Mouse (Mus musculus) midbrain, embryonic 11.5 days (tissue): ENCODE results near the gene Morc1. TPM values are rescaled to one million over a fixed set of nuclear protein-coding genes. Genes with fewer than 3 reads are reported as not detected.
A peak's percentile ranks its signal among the peaks of the same experiment; 100 is the strongest.

ENCODE experiments used
- ATAC-seq: fragments of 200-750 bp; cut with Nextera tagmentation; 2 replicates; pipeline ENCODE4 v1.8.0; 2017; ENCODE audit warnings: moderate TSS enrichment, moderate library complexity; ENCODE audit not compliant: low FRiP score
- DNase-seq: peaks from one replicate; pipeline ENCODE4 v3.0.0; 2015; ENCODE audit warnings: low spot score; ENCODE audit errors: missing footprints
- H3K27ac ChIP-seq: fragments of 300-500 bp; sonication (generic); 2 replicates; pipeline ENCODE4 v1.5.1; 2014; ENCODE audit warnings: low read depth, low read length
- H3K27me3 ChIP-seq: fragments of 300-500 bp; sonication (generic); 2 replicates; pipeline ENCODE4 v1.6.1; 2014; ENCODE audit warnings: mild to moderate bottlenecking, low read length, moderate library complexity, mixed read lengths; ENCODE audit not compliant: control insufficient read depth, insufficient read depth
- H3K36me3 ChIP-seq: fragments of 300-500 bp; sonication (generic); 2 replicates; pipeline ENCODE4 v1.6.1; 2014; ENCODE audit warnings: mild to moderate bottlenecking, low read length, moderate library complexity, mixed read lengths; ENCODE audit not compliant: control insufficient read depth, insufficient read depth
- H3K4me1 ChIP-seq: fragments of 300-500 bp; sonication (generic); 2 replicates; pipeline ENCODE4 v1.6.1; 2014; ENCODE audit warnings: low read length; ENCODE audit not compliant: control insufficient read depth, insufficient read depth
- H3K4me2 ChIP-seq: fragments of 300-500 bp; sonication (generic); 2 replicates; pipeline ENCODE4 v1.6.1; 2014; ENCODE audit warnings: mild to moderate bottlenecking, moderate library complexity
- H3K4me3 ChIP-seq: fragments of 300-500 bp; sonication (generic); 2 replicates; pipeline ENCODE4 v1.5.1; 2014; ENCODE audit warnings: low read depth, low read length
- H3K9ac ChIP-seq: fragments of 300-500 bp; sonication (generic); 2 replicates; pipeline ENCODE4 v1.6.1; 2014; ENCODE audit warnings: low read length
- H3K9me3 ChIP-seq: fragments of 300-500 bp; sonication (generic); 2 replicates; pipeline ENCODE4 v1.6.1; 2016; ENCODE audit warnings: low read length; ENCODE audit not compliant: control insufficient read depth
- WGBS: fragments of 180-500 bp; shearing (Covaris S2); extraction: QIAGEN DNeasy Blood & Tissue Kit; methylation state at CpG from one replicate; pipeline ENCODE4 v1.1.7; 2014; 5-methylcytosine and 5-hydroxymethylcytosine counted together
- polyA plus RNA-seq: library from polyadenylated mRNA; unstranded; fragments of >200 nt; fragmentation: Nextera tagmentation; extraction: Ambion mirVana; gene quantifications from 2 replicates; pipeline ENCODE4 v1.2.1, GENCODE M21; 2014

Gene Morc1
- polyA plus RNA-seq, 1 experiment from 2014 or later: not detected

- no peaks in the 10 kb centered on the region for H3K36me3 ChIP-seq
- no peak overlapping the region for H3K4me2 ChIP-seq
- ATAC-seq: no peak
- H3K27me3 ChIP-seq: no peaks in the 10 kb centered on the region
- no peak overlapping the region for H3K4me3 ChIP-seq
- no peak overlapping the region for H3K27ac ChIP-seq
- no peak for DNase-seq
- no peak overlapping the region for H3K9ac ChIP-seq
- no peaks in the 10 kb centered on the region for H3K9me3 ChIP-seq
- H3K4me1 ChIP-seq: no peaks in the 10 kb centered on the region
- 78% methylated on average over 3 of the region's 3 CpGs for whole genome bisulfite sequencing
Observed at GRCm38 (mm10) chr16:48410125-48410524, 20.9 kb upstream of the Morc1 start.

GRCm38 (mm10) chr16:48412246-48412645 lies 18.8 kb upstream of the Morc1 start, which contains the start of gene Gm5485:
TSS of gene Gm5485 (minus strand) at chr16:48412416.
- Histone ChIP-seq H3K36me3 (no peaks in the 10 kb centered on the region), H3K4me1 (no peaks in the 10 kb centered on the region), H3K4me2 (no peak within 1 kb of the TSS), H3K9me3 (no peaks in the 10 kb centered on the region), H3K9ac (no peak within 1 kb of the TSS), H3K27me3 (no peaks in the 10 kb centered on the region), H3K27ac (no peak within 1 kb of the TSS), H3K4me3 (no peak within 1 kb of the TSS)
- ATAC-seq (no peak), DNase-seq (no peak)
- 94% methylated on average over 1 of the region's 1 CpGs for WGBS

- ATAC-seq: no peak
- Histone ChIP-seq H3K27ac (no peak overlapping the region), H3K9ac (no peak overlapping the region), H3K27me3 (no peaks in the 10 kb centered on the region), H3K4me1 (no peaks in the 10 kb centered on the region), H3K36me3 (no peaks in the 10 kb centered on the region), H3K9me3 (no peaks in the 10 kb centered on the region), H3K4me3 (no peak overlapping the region), H3K4me2 (no peak overlapping the region)
- DNase-seq: no peak
- 84% methylated on average over 3 of the region's 3 CpGs for WGBS
Observed at GRCm38 (mm10) chr16:48418557-48418956, 12.5 kb upstream of the Morc1 start.

- Histone ChIP-seq H3K4me1 (no peaks in the 10 kb centered on the region), H3K27me3 (no peaks in the 10 kb centered on the region)
- 89% methylated on average over 2 of the region's 2 CpGs for WGBS
Observed at GRCm38 (mm10) chr16:48419035-48419434, 12.0 kb upstream of the Morc1 start.

GRCm38 (mm10) chr16:48422501-48422900 lies 8.5 kb upstream of the Morc1 start:
- Histone ChIP-seq H3K27me3 (no peaks in the 10 kb centered on the region), H3K4me3 (no peak overlapping the region), H3K4me1 (no peaks in the 10 kb centered on the region), H3K9ac (no peak overlapping the region), H3K9me3 (no peaks in the 10 kb centered on the region), H3K36me3 (no peaks in the 10 kb centered on the region), H3K4me2 (no peak overlapping the region), H3K27ac (no peak overlapping the region)
- WGBS: 24% methylated on average over 2 of the region's 2 CpGs
- DNase-seq: no peak
- no peak for ATAC-seq

More at GRCm38 (mm10) chr16:48419035-48419434, 12.0 kb upstream of the Morc1 start:
- Histone ChIP-seq H3K9ac (no peak overlapping the region), H3K4me2 (no peak overlapping the region), H3K27ac (no peak overlapping the region), H3K36me3 (no peaks in the 10 kb centered on the region), H3K4me3 (no peak overlapping the region), H3K9me3 (no peaks in the 10 kb centered on the region)
- DNase-seq: no peak
- no peak for ATAC-seq

GRCm38 (mm10) chr16:48424069-48424468 lies 7.0 kb upstream of the Morc1 start:
- Histone ChIP-seq H3K9me3 (no peaks in the 10 kb centered on the region), H3K27ac (no peak overlapping the region), H3K27me3 (no peaks in the 10 kb centered on the region), H3K4me2 (no peak overlapping the region), H3K4me1 (no peaks in the 10 kb centered on the region), H3K9ac (no peak overlapping the region), H3K4me3 (no peak overlapping the region), H3K36me3 (no peaks in the 10 kb centered on the region)
- WGBS: 85% methylated on average over 4 of the region's 4 CpGs
- DNase-seq (no peak), ATAC-seq (no peak)

GRCm38 (mm10) chr16:48429427-48429826 lies 1.6 kb upstream of the Morc1 start:
- no peaks in the 10 kb centered on the region for H3K36me3 ChIP-seq
- no peak overlapping the region for H3K27ac ChIP-seq
- H3K27me3 ChIP-seq: no peaks in the 10 kb centered on the region
- H3K4me1 ChIP-seq: no peaks in the 10 kb centered on the region
- WGBS: 67% methylated on average over 1 of the region's 1 CpGs
- H3K9ac ChIP-seq: no peak overlapping the region
- DNase-seq (no peak), ATAC-seq (no peak)
- H3K4me2 ChIP-seq: no peak overlapping the region
- no peaks in the 10 kb centered on the region for H3K9me3 ChIP-seq
- no peak overlapping the region for H3K4me3 ChIP-seq

- Histone ChIP-seq H3K27ac (no peak overlapping the region), H3K4me2 (no peak overlapping the region), H3K4me1 (no peaks in the 10 kb centered on the region), H3K9ac (no peak overlapping the region), H3K4me3 (no peak overlapping the region), H3K27me3 (no peaks in the 10 kb centered on the region), H3K9me3 (no peaks in the 10 kb centered on the region), H3K36me3 (no peaks in the 10 kb centered on the region)
- 20% methylated on average over 1 of the region's 1 CpGs for WGBS
- no peak for DNase-seq
- ATAC-seq: no peak
Observed at GRCm38 (mm10) chr16:48435454-48435853, 4.4 kb downstream of the Morc1 start.

- Histone ChIP-seq H3K36me3 (no peaks in the 10 kb centered on the region), H3K4me2 (no peak overlapping the region), H3K27ac (no peak overlapping the region), H3K9me3 (no peaks in the 10 kb centered on the region), H3K4me1 (no peaks in the 10 kb centered on the region), H3K27me3 (no peaks in the 10 kb centered on the region), H3K9ac (no peak overlapping the region), H3K4me3 (no peak overlapping the region)
- ATAC-seq: no peak
- DNase-seq: peak; percentile 47
Observed at GRCm38 (mm10) chr16:48437476-48437875, 6.4 kb downstream of the Morc1 start.

GRCm38 (mm10) chr16:48444589-48444988 lies 13.6 kb downstream of the Morc1 start:
- H3K4me2 ChIP-seq: no peak overlapping the region
- H3K4me3 ChIP-seq: no peak overlapping the region
- H3K27ac ChIP-seq: no peak overlapping the region
- H3K9me3 ChIP-seq: no peaks in the 10 kb centered on the region
- no peaks in the 10 kb centered on the region for H3K27me3 ChIP-seq
- H3K4me1 ChIP-seq: no peaks in the 10 kb centered on the region
- DNase-seq (peak; percentile 71), ATAC-seq (no peak)
- no peak overlapping the region for H3K9ac ChIP-seq
- H3K36me3 ChIP-seq: no peaks in the 10 kb centered on the region
- WGBS: 89% methylated on average over 5 of the region's 5 CpGs
